Mouse (Mus musculus): ENCODE measurements at regions not wholly inside any gene's neighbourhood (a gene's known extent, or its start where the extent isn't known, plus 50 kb on each side); places are given as distances from the start of the nearest gene placed in this dataset.
A peak's percentile ranks its signal among the peaks of the same experiment; 100 is the strongest.

DNA sequence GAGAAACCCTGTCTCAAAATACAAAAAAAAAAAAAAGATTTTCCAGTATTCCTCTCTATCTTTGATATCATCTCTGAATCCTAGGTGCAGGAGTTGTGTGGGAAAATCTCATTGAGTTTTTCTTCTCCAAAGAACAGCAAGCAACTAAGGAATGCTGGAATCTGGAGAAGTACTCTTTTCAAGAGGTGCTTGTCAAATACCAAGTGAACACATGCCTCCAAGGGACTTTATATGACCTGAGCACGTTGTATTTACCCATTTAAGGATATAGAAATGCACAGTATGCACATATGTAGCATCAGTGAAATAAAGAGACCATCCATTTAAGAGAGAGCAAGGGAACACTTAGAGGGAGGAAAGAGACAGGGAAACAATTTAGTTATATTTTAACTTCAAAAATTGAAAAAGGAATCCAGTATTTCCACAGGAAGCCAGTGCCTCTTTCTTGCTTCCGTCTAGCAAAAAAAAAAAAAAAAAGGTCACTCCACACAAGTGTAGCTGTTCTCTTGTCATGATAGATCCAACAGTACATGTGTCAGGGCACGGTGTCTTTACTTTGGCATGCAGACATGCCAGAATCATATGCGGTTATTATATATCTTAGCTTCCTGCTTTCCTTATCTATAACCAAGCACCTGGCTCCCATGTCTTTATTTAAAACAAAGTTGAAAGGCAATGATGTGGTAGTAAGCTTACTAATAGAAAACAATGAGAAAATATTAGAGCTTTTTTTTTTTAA lies 212.1 kb upstream of the Etaa1 start:
- DNase-seq (ENCODE audit: low read depth, low spot score): no peak

DNA sequence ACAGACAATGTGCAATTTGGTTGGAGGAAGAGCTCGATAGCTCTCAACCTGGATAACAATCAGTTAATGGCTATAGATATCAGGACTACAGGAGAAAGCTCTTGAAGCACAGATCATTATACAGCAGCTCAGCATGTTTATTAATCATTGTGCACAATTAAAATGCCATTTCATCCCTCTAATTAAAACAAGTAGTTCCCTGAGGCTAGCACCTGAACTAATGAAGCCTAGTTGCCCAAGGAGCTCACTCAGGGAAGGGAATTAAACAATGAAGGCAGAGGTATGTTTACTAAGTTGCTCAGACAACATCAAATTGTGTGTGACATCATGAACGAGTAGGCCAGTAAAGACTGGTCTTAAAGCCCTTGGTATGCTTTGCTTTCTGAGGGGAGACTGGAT lies 210.3 kb upstream of the Etaa1 start:
- no peak for DNase-seq (ENCODE audit: low read depth, low spot score)

DNA sequence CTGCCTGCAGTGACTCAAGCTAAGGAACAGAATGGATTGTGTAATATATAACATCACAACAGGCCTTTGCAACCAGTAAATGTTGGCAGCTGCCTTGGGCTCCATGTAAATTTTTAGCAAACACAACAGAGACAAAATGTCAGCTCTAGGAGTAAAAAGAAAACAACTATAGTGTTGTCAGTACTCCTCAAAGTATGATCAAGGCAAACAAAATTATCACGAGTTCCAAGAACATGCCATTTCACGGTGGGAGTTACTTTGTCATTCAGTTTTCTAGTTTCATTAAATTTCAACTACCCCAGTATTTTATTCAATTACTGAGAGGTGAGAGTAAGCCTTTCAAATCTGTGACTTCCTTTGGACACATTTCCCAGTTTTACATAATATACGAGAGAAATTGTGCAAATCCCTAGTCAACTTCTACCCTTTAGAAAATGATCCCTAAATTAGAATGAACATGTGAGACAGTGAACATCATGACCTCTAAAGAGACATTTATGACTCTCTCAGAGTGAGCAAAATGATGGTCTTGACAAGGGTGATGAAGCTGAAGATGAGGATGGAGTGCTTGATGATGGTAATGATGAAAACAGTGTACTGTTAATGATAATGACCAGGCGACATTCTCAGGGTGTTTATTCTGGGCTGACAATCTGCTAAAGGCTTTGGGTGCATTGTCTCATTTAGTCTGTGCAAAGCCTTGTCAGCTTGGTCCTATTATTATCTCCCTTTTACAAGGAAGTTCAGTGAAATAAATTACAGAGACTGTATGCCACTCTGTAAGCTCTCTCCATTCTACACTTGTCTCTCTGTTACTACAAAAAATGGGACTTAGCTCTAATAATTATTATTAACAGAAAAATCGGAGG lies 209.7 kb upstream of the Etaa1 start:
- no peak for DNase-seq (ENCODE audit: low read depth, low spot score)

GRCm38 (mm10) chr11:18156506-18156905 lies 202.8 kb upstream of the Etaa1 start:
- DNase-seq (ENCODE audit: low read depth, low spot score): peak; percentile 30

DNA sequence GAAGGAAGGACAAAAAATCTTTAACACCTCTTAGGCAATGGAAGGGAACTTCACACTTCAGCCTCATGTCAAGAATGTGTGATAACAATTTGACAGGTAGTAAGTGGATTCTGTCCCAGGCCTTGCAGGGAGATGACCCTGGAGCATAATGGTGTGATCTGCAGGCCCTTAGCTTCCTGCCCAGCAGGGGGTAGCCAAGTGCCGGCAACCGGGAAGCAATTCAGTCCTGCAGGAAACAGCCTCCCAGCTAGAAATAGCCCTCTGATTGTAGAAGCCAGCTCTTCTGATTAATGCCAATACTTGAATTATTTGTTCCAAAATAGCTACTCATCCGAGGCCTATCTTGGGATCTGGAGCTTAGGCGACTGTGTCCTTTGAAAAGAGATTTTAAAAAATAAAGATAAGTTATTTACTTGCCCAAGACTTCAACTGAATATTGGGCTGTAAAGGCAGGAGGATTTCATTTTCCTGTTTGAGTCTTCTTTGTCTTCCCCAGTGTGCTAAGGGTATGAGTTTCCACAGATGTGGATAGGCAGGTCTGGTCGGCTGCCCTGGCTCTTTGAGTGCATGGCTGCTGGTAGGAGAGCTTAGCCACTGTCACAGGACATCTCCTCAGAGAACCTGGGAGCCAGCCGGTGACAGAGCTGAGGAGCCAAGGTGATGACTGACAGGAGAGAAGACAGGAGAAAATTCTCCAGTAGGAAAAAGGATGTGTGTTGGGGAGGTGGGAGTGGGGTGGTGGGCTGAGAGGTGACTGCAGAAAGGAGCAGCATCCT lies 198.3 kb upstream of the Etaa1 start:
- DNase-seq (ENCODE audit: low read depth, low spot score): peak; percentile 57

- no peak for DNase-seq (ENCODE audit: low read depth, low spot score)
Observed at GRCm38 (mm10) chr11:18151369-18151768, 197.7 kb upstream of the Etaa1 start.

DNA sequence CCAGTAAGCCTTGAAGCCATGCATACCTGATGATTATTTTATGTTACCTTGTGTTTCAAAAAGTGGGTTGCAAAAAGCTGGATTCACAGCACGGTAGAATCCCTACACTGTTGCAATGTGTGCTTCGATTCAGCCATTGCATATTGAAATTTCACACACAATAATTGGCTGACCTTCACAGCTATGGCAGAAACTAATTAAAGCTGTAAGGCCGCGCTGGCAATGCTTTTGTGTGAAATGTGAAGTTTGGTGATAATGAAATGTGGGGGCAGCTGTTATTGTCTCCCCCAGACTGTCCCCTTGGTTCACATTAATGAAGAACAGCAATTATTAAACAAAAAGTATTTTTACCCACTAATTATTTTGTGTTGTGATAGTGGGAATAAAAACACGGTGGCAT lies 173.8 kb upstream of the Etaa1 start:
- DNase-seq (ENCODE audit: low read depth, low spot score): no peak

GRCm38 (mm10) chr11:18123031-18123430 lies 169.4 kb upstream of the Etaa1 start:
- DNase-seq (ENCODE audit: low read depth, low spot score): no peak

GRCm38 (mm10) chr11:18122616-18123015 lies 168.9 kb upstream of the Etaa1 start:
- DNase-seq (ENCODE audit: low read depth, low spot score): no peak

DNA sequence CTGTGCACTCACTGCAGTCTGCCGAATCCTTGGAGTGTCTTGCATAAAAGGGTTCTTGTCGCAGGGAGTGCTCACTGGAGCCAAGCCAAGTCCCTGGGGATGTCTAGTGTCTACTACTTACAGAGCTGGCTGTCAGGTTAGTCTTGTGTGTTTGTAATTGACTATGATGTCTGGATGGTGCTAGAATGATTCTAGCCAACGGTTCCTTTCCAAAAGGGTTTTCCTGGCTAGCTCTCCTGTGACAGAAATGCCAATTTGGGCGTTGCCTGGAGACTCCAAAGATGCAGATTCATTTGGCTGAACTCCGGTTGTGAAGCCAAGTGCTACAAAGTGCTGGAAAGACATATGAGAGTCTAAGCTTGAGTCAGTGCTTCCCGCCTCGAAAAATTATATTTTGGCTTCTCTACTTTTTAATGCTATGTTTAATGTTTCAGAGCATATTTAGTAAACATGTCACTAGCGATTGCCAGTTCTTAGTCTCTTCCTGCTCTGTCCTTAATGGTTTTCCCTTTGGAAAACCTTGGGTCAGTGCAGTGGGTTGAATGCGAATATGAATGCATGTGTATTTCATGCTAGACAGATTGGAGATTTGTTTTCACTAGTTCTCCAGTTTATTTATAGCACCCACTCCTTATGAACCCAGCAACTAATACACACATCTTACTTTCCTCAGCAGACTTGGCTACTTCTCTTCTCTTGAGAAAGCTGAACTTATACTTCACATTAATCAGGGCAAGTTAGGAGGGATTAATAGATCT lies 162.2 kb upstream of the Etaa1 start:
- DNase-seq (ENCODE audit: low read depth, low spot score): no peak

DNA sequence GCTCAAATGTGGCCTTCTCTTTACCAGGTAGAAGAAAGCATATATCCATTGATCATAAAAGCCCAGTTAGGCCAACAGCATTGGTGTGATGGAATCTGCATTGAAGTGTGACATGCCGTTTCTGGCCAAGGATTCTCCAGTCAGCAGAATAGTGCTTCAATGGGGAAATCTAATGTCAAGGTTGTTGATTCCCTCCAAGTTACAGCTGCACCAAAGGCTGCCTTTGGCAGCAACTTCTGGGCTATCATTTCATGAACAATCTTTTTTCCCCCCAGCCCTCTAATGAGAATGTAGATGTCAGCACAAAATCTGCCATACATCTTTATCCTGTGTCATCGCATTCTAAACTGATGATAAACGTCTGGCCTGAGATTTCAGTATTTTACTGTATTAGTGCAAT lies 149.2 kb upstream of the Etaa1 start:
- DNase-seq (ENCODE audit: low read depth, low spot score): no peak

GRCm38 (mm10) chr11:18075840-18076435 lies 122.3 kb upstream of the Etaa1 start:
- DNase-seq (ENCODE audit: low read depth, low spot score): no peak

DNA sequence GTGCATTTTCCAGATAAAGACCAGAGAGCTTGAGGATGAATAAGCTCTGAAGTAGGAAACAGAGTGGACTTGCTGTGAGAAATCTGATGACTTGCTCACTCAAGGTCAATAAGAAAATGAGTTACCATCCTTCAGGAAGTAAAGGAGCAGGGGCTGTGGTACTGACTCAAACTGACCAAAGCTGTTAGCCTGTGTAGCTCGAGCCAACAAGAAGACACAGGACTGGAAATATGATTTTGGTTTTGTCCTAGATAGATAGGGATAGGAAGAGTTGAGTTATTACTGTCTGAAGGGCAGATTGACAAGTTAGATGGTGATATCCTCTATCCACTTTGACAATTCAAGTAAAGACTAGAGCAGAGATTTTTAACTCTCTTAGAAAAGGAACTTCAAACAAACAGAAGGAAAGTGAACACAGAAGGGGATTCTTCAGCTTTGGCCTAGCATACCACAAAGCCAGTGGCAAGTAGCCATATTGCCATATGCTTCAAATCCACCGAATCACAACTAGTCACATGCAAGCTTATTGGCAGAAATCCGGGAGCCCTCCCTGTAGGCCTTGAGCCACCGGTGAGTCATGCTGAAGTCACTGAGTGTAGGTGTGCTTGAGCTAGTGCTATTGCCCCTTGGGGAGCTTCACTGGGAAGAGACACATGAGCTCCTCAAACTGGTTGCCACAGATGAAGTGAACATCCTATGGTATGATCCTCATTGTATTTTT lies 117.1 kb upstream of the Etaa1 start:
- DNase-seq (ENCODE audit: low read depth, low spot score): no peak

GRCm38 (mm10) chr11:18070032-18070374 lies 116.3 kb upstream of the Etaa1 start:
- DNase-seq (ENCODE audit: low read depth, low spot score): no peak

GRCm38 (mm10) chr11:18069348-18070031 lies 115.8 kb upstream of the Etaa1 start:
- DNase-seq (ENCODE audit: low read depth, low spot score): no peak

DNA sequence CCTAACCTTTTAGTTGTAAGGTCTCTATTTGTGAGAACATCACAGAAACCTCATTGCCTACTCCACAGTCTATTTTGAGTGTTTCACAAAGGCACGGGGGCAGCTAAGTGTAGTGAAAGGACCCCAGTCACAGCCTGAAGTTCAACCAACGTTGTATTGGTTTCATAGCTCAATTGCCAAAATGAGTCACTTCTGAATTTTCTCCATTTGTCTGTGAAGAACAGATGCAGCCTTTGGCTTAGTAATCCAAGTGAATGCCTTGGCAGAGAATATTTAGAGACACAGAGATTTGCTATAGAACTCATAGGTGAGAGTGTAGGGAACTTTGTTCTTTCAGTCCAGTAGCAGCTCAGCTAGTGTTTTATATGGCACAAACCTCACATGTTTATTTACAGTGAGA lies 114.4 kb upstream of the Etaa1 start:
- no peak for DNase-seq (ENCODE audit: low read depth, low spot score)

GRCm38 (mm10) chr11:18067676-18068075 lies 114.0 kb upstream of the Etaa1 start:
- DNase-seq (ENCODE audit: low read depth, low spot score): no peak

DNA sequence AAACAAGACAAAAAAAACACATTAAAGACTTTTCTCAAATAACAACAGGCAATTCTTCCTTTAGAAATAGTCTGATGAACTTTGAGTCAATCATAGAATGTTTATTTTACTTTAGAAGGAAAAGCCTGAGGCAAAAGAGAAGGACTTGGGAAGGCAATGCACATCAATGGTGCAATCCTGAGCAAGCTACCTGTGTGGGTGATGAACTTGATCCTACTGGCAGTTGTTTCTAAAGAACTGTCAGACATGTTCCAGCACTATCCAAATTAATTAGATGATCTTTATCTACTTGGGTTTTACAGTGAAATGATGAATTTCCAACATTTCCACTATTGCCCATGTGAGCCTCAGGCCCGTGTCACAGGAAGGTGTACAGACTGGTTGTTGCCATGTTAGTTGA lies 87.9 kb upstream of the Etaa1 start:
- no peak for DNase-seq (ENCODE audit: low read depth, low spot score)

DNA sequence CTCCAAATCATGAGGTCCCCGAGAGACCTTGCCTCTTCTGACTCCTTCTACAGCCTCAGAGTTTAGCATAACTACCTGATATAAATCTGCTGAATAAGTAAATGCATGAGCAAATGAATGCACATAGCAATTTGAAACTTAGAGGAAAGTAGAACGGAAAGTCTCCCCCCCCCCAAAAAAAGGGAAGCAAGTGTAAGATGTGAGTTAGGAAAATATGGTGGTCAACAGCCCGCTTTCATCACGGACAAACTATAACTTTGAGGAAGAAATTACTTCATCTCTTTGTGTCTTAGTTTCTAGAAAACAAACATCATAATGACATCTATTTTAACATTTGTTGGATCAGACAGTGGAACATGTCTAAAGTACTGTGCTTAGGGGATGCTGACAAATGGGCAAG lies 77.4 kb upstream of the Etaa1 start:
- no peak for DNase-seq (ENCODE audit: low read depth, low spot score)

GRCm38 (mm10) chr11:18022065-18022464 lies 68.4 kb upstream of the Etaa1 start:
- no peak for DNase-seq (ENCODE audit: low read depth, low spot score)
